Mouse (Mus musculus) liver, adult 2 months (tissue): ENCODE measurements around the gene Mboat2. TPM values are rescaled to one million over a fixed set of nuclear protein-coding genes. Genes with fewer than 3 reads are reported as not detected.
A peak's percentile ranks its signal among the peaks of the same experiment; 100 is the strongest.

Source experiments
- DNase-seq: peaks from one replicate; pipeline ENCODE4 v3.0.0-alpha.2; 2011; ENCODE audit warnings: low read depth, low spot score; ENCODE audit errors: extremely low read depth
- H3K27ac ChIP-seq: fragments of 200-500 bp; replicated peaks from 2 replicates; pipeline ENCODE4 v1.5.1; 2012; ENCODE audit warnings: low read depth, mild to moderate bottlenecking, control low read depth, inconsistent platforms, low read length; ENCODE audit not compliant: insufficient read depth
- H3K27me3 ChIP-seq: fragments of 200-500 bp; 2 replicates; pipeline ENCODE4 v1.6.1; 2012; ENCODE audit warnings: mild to moderate bottlenecking, moderate library complexity, low read length, inconsistent platforms; ENCODE audit not compliant: control insufficient read depth, insufficient read depth
- H3K36me3 ChIP-seq: fragments of 200-500 bp; 2 replicates; pipeline ENCODE4 v1.6.1; 2012; ENCODE audit warnings: low read length, inconsistent platforms; ENCODE audit not compliant: control insufficient read depth, insufficient read depth
- H3K4me1 ChIP-seq: fragments of 200-500 bp; 2 replicates; pipeline ENCODE4 v1.6.1; 2011; ENCODE audit warnings: low read length; ENCODE audit not compliant: control insufficient read depth, insufficient read depth
- H3K4me3 ChIP-seq: fragments of 200-500 bp; 2 replicates; pipeline ENCODE4 v1.5.1; 2011; ENCODE audit warnings: low read depth, mild to moderate bottlenecking, control low read depth, low read length, moderate library complexity; ENCODE audit not compliant: insufficient read depth
- H3K79me2 ChIP-seq: fragments of 200-500 bp; 2 replicates; pipeline ENCODE4 v1.6.1; 2012; ENCODE audit warnings: inconsistent platforms, mild to moderate bottlenecking, low read length, moderate library complexity; ENCODE audit not compliant: control insufficient read depth, insufficient read depth
- H3K9ac ChIP-seq: fragments of 200-500 bp; 2 replicates; pipeline ENCODE4 v1.6.1; 2012; ENCODE audit warnings: low read depth, mild to moderate bottlenecking, control low read depth, inconsistent platforms, low read length
- CTCF ChIP-seq: fragments of 200-500 bp; IDR thresholded peaks from 2 replicates; pipeline ENCODE4 v1.5.1; 2011; ENCODE audit warnings: low read depth, low read length, control low read depth
- POLR2A ChIP-seq: fragments of 200-500 bp; IDR thresholded peaks from 2 replicates; pipeline ENCODE4 v1.6.1; 2011; ENCODE audit warnings: low read length, control low read depth; ENCODE audit not compliant: insufficient read depth; ENCODE audit errors: extremely low read depth
- WGBS: fragments of 180-500 bp; shearing (Covaris S2); methylation state at CpG from one replicate; pipeline ENCODE4 v1.1.7; 2018; 5-methylcytosine and 5-hydroxymethylcytosine counted together
- polyA plus RNA-seq: library from polyadenylated mRNA; depleted of rRNA; stranded (reverse); fragments of >200 nt; gene quantifications from 2 replicates; pipeline ENCODE4 v1.2.3, GENCODE M21; 2012
- total RNA-seq: library from RNA; depleted of rRNA; stranded (reverse); fragments of >200 nt; gene quantifications from 2 replicates; pipeline ENCODE4 v1.2.3, GENCODE M21; 2014

The Mboat2 gene
- total and polyA plus RNA-seq, 2 experiments, result 0.18 TPM; not detected in 1

DNA sequence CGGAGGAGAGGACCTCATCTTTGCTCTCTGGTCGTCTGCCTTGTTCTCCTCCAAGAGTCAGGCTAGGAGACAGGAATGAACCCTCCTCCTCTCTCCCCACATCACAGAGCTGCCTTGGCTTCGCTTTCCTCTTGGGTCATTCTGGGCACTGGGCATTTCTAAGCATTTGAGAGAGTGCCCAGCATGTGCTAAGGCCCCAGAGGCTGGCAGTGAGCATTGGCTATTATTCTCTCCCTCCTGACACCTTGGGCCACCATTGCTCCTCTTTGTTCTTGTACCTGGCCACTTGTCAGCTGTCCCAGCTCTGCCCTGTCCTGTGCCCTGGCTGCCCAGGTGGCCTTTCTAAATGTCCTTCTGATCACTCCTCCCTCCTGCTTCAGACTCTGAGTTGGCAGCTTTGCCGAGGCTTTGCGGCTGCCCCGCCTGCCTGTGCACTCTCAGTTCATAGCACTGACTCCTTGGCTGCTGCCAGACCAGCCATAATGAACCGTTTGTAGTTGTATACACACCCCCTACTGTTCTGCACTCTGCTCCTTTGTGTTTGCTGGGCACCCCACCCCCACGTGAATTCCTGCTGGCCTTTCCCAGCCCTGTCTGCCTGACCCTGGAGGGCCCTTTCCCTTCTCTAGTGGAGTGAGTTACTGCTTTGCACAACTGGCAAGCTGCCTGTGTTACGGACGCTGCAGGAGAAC lies 63.2 kb downstream of the Mboat2 start:
- 45% methylated on average over 10 of the region's 10 CpGs for WGBS
- TF ChIP-seq POLR2A (no peak), CTCF (no peak)
- H3K27ac ChIP-seq, result no peak overlapping the region
- no peak overlapping the region for H3K4me3 ChIP-seq
- DNase-seq, result peak; percentile 8
- no peaks in the 10 kb centered on the region for H3K27me3 ChIP-seq
- no peaks in the 10 kb centered on the region for H3K4me1 ChIP-seq
- H3K36me3 ChIP-seq, result no peaks in the 10 kb centered on the region
- H3K9ac ChIP-seq, result no peak overlapping the region
- H3K79me2 ChIP-seq, result no peaks in the 10 kb centered on the region

GRCm38 (mm10) chr12:24895352-24895751 lies 64.7 kb downstream of the Mboat2 start:
- TF ChIP-seq POLR2A (no peak), CTCF (no peak)
- no peak for DNase-seq
- Histone ChIP-seq H3K27me3 (no peaks in the 10 kb centered on the region), H3K36me3 (no peaks in the 10 kb centered on the region), H3K4me3 (no peak overlapping the region), H3K9ac (no peak overlapping the region), H3K79me2 (no peaks in the 10 kb centered on the region), H3K4me1 (no peaks in the 10 kb centered on the region), H3K27ac (no peak overlapping the region)
- WGBS, result 81% methylated on average over 5 of the region's 5 CpGs

DNA sequence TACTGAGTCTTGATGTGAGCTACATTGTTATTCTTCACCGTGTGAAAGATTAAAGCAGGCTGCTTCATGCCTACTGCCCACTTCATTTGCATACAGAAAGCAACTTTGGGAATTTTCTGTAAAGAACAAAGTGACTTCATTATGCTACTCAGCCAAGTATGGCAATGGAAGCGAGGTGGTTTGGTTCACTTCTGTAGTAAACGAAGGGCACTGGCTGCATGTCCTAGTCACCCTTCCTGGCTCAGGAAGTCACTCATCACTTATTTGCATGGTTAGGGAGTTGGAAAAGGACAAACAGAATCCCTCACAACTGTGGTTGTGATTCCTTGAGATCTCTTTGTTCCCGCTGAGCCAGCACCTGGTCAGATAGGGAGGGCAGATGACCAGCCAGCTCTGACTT lies 66.7 kb downstream of the Mboat2 start:
- no peak for DNase-seq
- 87% methylated on average over 4 of the region's 4 CpGs for WGBS
- Histone ChIP-seq H3K27ac (no peak overlapping the region), H3K4me3 (no peak overlapping the region), H3K4me1 (no peaks in the 10 kb centered on the region), H3K36me3 (no peaks in the 10 kb centered on the region), H3K79me2 (no peaks in the 10 kb centered on the region), H3K9ac (no peak overlapping the region), H3K27me3 (no peaks in the 10 kb centered on the region)
- TF ChIP-seq CTCF (no peak), POLR2A (no peak)

DNA sequence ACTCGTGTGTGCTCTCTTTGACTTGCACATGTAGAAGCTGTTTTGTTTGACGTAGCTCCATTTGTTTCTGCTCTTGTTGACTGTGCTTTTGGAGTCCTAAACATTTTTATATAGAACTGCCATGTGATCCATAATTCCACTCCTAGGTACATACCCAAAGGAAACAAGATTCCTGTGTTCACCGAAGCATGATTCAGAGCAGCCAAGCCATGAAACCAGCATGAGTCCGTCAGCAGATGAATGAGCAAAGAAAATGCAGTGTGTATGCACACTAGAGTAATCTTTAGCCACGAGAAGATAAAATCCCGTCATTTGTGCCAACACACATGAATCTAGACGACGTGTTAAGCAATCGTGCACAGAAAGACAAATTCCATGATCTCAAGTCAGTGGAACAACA lies 67.5 kb downstream of the Mboat2 start:
- WGBS, result 76% methylated on average over 9 of the region's 9 CpGs
- H3K79me2 ChIP-seq, result no peaks in the 10 kb centered on the region
- H3K9ac ChIP-seq, result no peak overlapping the region
- H3K36me3 ChIP-seq, result no peaks in the 10 kb centered on the region
- no peak overlapping the region for H3K4me3 ChIP-seq
- TF ChIP-seq POLR2A (no peak), CTCF (no peak)
- no peak overlapping the region for H3K27ac ChIP-seq
- no peak for DNase-seq
- H3K27me3 ChIP-seq, result no peaks in the 10 kb centered on the region
- no peaks in the 10 kb centered on the region for H3K4me1 ChIP-seq

GRCm38 (mm10) chr12:24899636-24900035 lies 69.0 kb downstream of the Mboat2 start:
- Histone ChIP-seq H3K27me3 (no peaks in the 10 kb centered on the region), H3K9ac (no peak overlapping the region), H3K4me1 (no peaks in the 10 kb centered on the region), H3K79me2 (no peaks in the 10 kb centered on the region), H3K36me3 (no peaks in the 10 kb centered on the region), H3K27ac (no peak overlapping the region), H3K4me3 (no peak overlapping the region)
- no peak for TF ChIP-seq POLR2A
- no peak for TF ChIP-seq CTCF
- 78% methylated on average over 10 of the region's 10 CpGs for WGBS
- no peak for DNase-seq

- Histone ChIP-seq H3K27me3 (no peaks in the 10 kb centered on the region), H3K4me3 (no peak overlapping the region), H3K79me2 (no peaks in the 10 kb centered on the region), H3K36me3 (no peaks in the 10 kb centered on the region), H3K4me1 (no peaks in the 10 kb centered on the region), H3K9ac (no peak overlapping the region), H3K27ac (no peak overlapping the region)
- 95% methylated on average over 5 of the region's 5 CpGs for WGBS
- no peak for DNase-seq
- TF ChIP-seq CTCF, result no peak
- no peak for TF ChIP-seq POLR2A
Measured at GRCm38 (mm10) chr12:24902736-24903135, 72.1 kb downstream of the Mboat2 start.
